Mouse (Mus musculus): ENCODE measurements around the gene Tspan8.

Gene Tspan8

GRCm38 (mm10) chr10:115834017-115834416 is 17.4 kb downstream of the Tspan8 start:
- no peak for DNase-seq (ENCODE audit: low spot score)

DNA sequence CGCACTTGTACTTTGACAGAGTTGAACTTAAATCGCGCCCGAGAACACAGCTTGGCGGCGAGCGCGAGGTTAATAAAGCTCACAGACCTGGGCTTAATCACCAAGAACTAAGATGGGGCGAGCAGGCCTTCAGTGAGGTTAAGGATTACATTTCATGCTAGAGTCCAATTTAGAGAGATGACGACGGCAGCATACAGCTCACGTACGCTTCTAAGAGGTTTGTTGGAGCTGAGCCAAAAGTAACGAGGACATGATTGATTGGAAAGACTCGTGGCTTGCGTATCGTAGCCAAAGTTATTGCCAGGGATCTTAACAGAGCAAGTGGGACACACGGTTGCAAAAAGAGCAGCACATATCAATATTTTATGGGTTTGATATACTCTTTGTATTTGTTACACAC is 30.3 kb downstream of the Tspan8 start:
- DNase-seq (ENCODE audit: low spot score), result no peak

DNA sequence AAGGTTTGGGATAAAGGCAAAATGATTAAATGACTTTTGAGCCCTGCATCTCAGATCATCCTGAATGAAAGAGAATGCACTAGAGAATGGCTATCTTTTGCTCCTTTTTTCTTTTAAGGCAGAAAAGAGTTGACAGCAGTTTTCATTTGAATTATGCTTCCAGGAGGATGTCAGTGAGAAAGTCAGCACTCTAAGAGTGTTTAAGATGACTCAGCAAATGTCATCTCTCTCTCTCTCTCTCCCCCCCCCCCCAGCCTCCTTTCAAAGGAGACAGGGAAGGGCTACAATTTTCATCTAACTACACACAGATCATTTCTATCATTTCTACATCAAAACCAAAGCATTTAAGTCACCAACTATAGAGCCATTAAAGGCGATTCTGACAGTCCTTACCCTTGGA is 31.9 kb downstream of the Tspan8 start:
- no peak for DNase-seq (ENCODE audit: low spot score)

GRCm38 (mm10) chr10:115860210-115860880 is 43.7 kb downstream of the Tspan8 start:
- no peak for DNase-seq (ENCODE audit: low spot score)

GRCm38 (mm10) chr10:115861967-115862366 is 45.3 kb downstream of the Tspan8 start:
- no peak for DNase-seq (ENCODE audit: low spot score)

- no peak for DNase-seq (ENCODE audit: low spot score)
These were observed 66.1 kb downstream of the Tspan8 start for GRCm38 (mm10) chr10:115882757-115883156.

GRCm38 (mm10) chr10:115891924-115892323 is 75.3 kb downstream of the Tspan8 start:
- no peak for DNase-seq (ENCODE audit: low spot score)

DNA sequence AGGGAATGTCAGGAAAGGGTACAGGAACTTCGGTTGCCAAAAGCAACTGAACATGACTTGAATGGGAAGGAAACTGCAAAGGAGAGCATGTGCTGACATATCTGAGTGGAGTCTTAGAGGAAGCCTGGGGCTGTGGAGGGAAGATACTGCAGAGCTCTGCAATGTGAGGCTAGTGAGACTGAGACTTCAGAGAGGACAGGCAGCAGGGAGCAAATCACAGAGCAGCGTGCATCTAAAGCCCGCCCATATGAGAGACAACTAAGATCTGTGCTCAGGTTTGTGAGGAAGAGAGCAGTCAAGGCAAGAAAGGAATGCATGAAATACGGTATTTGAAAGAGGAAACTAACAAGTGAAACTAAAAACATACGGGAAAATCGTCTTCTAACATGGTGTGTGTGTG is 76.3 kb downstream of the Tspan8 start:
- no peak for DNase-seq (ENCODE audit: low spot score)

DNA sequence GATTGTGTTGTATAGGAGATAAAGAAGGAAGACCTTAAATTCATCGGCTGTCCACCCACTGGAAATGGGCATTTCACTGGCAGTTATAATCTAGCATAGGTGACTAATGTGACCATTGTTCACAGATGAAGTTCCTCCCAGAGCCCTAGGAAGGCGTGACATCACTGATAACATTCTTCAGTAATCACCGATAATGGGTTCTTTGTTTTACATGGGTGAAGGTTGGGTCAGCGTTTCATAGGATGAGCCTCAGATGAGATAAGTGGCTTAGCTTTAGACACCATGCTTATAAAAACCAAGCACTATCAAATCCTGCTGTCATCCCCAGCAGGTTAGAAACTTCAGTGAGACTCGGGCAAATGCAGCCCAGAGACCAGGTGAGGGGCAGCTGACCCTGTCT is 77.4 kb downstream of the Tspan8 start:
- DNase-seq (ENCODE audit: low spot score), result no peak

GRCm38 (mm10) chr10:115896764-115897163 is 80.1 kb downstream of the Tspan8 start:
- DNase-seq (ENCODE audit: low spot score), result no peak

DNA sequence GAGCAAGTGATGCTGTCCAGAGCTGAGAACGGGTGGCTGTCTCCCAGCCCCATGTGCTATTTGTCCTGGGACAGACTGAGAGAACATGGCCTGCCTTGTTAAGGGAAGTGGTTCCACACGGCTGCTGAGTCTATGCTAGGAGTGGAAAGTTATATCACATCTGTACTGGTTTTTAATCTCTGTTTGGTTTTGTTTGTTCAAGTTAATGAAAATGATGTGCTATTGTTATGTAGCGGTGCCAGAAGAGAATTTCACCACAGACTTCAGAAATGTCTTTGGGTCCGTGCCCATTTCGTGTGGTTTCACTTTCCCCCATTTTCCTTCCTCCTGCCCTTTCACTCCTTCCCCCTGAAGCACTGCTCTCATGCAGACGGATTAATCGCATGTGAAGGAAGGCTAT is 80.6 kb downstream of the Tspan8 start:
- no peak for DNase-seq (ENCODE audit: low spot score)
